Mouse (Mus musculus): ENCODE measurements around the gene Mmgt2.
A peak's percentile ranks its signal among the peaks of the same experiment; 100 is the strongest.
"Not testable (repeated sequence)": the region's sequence is repeated elsewhere in the genome, so short reads cannot be mapped to it uniquely, and the experiment has no call there.

The Mmgt2 gene

DNA sequence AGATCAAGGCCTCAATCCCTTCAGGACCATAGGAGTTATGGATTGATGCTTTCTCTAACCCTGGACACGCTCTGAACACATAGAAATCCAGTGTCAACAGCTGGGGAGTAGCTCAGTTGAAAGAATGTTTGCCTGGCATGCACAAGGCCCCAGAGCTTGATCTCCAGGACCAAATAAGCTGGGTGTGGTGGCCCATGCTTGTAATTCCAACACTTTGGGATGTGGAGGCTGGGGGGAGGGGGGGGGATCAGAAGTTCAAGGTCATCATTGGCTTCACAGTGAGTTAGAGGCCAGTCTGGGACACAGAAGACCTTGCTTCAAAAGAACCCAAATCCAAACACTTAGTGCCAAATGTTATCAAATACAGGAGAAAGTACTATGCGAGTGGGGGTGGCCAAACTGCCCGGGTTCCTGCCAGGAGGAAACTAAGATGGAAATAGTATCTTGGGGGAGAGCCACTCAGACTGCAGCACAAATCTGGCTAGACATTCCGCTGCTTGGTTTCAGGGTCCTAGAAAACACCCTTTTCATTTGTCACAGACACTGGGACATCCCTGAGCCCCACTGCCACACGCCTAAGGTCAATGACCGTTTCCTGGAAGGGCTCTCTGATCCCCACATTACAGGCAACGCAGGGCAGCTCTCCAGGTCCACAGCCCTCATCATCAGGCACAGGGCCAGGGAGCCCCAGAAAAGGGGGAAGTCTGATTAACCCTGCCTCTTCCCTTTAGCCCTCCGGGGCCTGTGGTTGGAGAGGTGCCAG lies 2.6 kb upstream of the Mmgt2 start:
- DNase-seq (ENCODE audit: low spot score): no peak

GRCm38 (mm10) chr11:62646495-62646843 lies 2.0 kb upstream of the Mmgt2 start:
- no peak for DNase-seq (ENCODE audit: low spot score)

- DNase-seq (ENCODE audit: low spot score): no peak
Observed at GRCm38 (mm10) chr11:62646958-62647515, 1.4 kb upstream of the Mmgt2 start.

- peak; percentile 58 for DNase-seq (ENCODE audit: low spot score)
Observed at GRCm38 (mm10) chr11:62647661-62648590, 538 bp upstream of the Mmgt2 start, which contains the start of gene Lrrc75a. Lrrc75a (minus strand) TSS chr11:62648523.

- DNase-seq (ENCODE audit: low spot score): not testable (repeated sequence)
Observed at GRCm38 (mm10) chr11:62649803-62650202, 1.3 kb downstream of the Mmgt2 start.

- DNase-seq (ENCODE audit: low spot score): no peak
Observed at GRCm38 (mm10) chr11:62651563-62651962, 3.1 kb downstream of the Mmgt2 start.

- no peak for DNase-seq (ENCODE audit: low spot score)
Observed at GRCm38 (mm10) chr11:62652080-62652479, 3.6 kb downstream of the Mmgt2 start.

- DNase-seq (ENCODE audit: low spot score): no peak
Observed at GRCm38 (mm10) chr11:62660885-62661284, 12.4 kb downstream of the Mmgt2 start.

- DNase-seq (ENCODE audit: low spot score): no peak
Observed at GRCm38 (mm10) chr11:62664250-62664649, 15.8 kb downstream of the Mmgt2 start.

- DNase-seq (ENCODE audit: low spot score): no peak
Observed at GRCm38 (mm10) chr11:62668986-62669385, 20.5 kb downstream of the Mmgt2 start.

- DNase-seq (ENCODE audit: low spot score): no peak
Observed at GRCm38 (mm10) chr11:62669471-62669870, 21.0 kb downstream of the Mmgt2 start.

GRCm38 (mm10) chr11:62670006-62670405 lies 21.5 kb downstream of the Mmgt2 start:
- no peak for DNase-seq (ENCODE audit: low spot score)

GRCm38 (mm10) chr11:62675480-62676289 lies 27.2 kb downstream of the Mmgt2 start:
- peak; percentile 84 for DNase-seq (ENCODE audit: low spot score)

DNA sequence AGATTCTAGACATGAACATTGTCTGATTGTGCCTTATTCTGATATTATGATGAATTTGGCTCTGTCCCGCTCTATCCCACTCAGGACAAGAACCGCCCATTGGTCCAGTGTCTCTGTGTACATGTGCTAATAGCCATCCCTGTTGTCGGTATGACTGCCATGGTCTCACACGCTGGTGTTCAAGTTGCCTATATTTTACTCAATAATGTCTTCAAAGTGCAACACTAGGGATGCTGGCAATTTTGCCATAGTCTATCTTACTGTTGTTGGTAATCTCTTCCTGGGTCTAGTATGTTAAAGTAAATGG lies 27.8 kb downstream of the Mmgt2 start:
- DNase-seq (ENCODE audit: low spot score): no peak

GRCm38 (mm10) chr11:62678778-62679354 lies 30.4 kb downstream of the Mmgt2 start:
- no peak for DNase-seq (ENCODE audit: low spot score)

GRCm38 (mm10) chr11:62679954-62680353 lies 31.5 kb downstream of the Mmgt2 start:
- no peak for DNase-seq (ENCODE audit: low spot score)

GRCm38 (mm10) chr11:62691592-62691991 lies 43.1 kb downstream of the Mmgt2 start:
- DNase-seq (ENCODE audit: low spot score): no peak

- peak; percentile 73 for DNase-seq (ENCODE audit: low spot score)
Observed at GRCm38 (mm10) chr11:62693299-62694184, 45.1 kb downstream of the Mmgt2 start.

GRCm38 (mm10) chr11:62695126-62695525 lies 46.7 kb downstream of the Mmgt2 start:
- no peak for DNase-seq (ENCODE audit: low spot score)

DNA sequence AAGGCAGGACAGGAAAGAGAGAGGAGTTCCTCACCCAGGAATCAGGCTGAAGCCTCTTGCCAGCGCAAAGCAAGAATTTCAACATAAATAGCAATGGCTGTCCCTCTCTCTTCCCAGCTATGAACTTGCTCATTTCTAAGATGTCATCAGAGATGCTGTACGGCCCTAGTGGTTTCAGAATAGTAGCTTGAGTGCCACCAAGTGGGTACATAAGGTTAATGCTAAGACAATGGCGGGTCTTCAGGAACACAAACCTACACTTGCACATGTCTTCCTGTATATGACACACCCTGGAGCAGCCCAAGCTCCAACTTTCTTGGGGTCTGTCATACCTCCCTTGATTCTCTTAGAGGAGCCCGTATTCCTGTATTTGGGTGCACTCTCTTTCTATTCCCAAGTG lies 51.3 kb downstream of the Mmgt2 start:
- no peak for DNase-seq (ENCODE audit: low spot score)

- DNase-seq (ENCODE audit: low spot score): no peak
Observed at GRCm38 (mm10) chr11:62701218-62701617, 52.8 kb downstream of the Mmgt2 start.

Data from MN1 (cell line).